Mouse (Mus musculus) cerebellum, postnatal 36 days (tissue): ENCODE results near the gene Apex1.
"Not testable (repeated sequence)": the region's sequence is repeated elsewhere in the genome, so short reads cannot be mapped to it uniquely, and the experiment has no call there.

Experiments
- DNase-seq, 2 experiments: peaks; one replicate each; pipeline ENCODE4 v3.0.0; 2021 to 2022; ENCODE audit warnings: mixed read lengths in 2 of 2

Apex1 gene

DNA sequence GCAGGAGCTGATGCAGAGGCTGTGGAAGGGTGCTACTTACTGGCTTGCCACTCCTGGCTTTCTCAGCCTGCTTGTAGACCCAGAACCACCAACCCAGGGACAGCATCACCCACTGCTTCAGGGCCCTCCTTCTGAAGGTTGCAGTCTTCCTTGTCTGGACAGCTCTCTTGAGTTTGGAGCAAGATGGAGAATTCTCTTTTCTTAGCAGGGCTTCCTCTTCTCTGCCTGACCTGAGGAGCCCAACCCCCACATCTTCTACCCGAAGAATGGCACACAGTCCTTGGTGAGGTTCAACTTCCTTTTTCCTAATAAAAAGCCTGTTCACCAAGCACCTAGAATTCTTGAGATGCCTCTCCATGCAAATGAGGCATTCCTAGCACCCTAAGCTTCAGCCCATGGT, 46.1 kb downstream of the Apex1 start:
- DNase-seq, result no peak

DNA sequence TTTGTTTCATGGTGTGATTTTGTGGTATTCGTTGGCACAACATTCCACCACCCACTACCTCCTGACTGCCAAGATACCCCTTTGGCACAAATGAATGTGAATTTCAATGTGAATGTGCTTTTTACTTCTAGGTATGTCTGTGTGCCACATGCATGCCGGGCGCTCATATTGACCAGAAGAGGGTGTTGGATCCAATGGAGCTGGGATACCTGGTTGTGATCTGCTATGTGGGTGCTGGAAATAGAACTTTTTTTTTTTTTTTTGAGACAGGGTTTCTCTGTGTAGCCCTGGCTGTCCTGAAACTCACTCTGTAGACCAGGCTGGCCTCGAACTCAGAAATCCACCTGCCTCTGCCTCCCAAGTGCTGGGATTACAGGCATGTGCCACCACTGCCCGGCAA, 48.3 kb downstream of the Apex1 start:
- not testable (repeated sequence) for DNase-seq

DNA sequence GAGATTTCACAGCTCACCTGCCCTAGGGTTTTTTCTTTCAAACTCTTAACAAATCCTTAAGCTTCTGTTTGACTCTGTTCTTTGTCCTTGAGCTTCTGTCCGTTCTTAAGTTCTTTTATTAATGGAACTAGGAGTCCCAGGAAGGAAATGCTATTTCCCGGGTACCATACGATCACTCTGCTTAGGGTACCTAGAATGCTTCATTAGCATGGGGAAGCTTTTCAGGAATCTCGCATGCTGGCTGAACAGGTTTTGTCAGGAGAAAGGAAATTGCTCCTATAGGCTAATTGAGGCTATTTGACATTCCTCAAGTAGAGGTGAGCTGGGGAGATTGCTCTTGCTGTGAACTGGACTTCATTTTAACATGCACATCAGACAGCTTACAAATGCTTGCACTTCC, 48.9 kb downstream of the Apex1 start:
- no peak for DNase-seq

DNA sequence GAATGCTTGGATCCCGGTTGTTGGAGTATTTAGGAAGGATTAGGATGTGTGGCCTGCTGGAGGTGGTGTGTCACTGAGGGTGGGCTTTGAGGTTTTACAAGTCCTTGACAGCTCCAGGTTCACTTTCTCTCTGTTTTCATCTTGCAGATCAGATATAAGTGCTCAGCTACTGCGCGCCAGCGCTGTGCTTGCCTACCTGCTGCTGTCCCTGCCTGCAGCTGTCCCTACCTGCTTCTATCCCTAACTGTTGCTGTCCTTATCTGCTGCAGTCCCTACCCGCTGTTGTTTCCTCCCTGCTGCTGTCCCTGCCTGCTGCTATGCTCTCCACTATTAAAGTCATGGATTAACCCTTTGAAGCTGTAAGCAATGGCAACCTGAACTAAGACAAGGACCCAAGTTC, 50.2 kb downstream of the Apex1 start:
- no peak for DNase-seq

DNA sequence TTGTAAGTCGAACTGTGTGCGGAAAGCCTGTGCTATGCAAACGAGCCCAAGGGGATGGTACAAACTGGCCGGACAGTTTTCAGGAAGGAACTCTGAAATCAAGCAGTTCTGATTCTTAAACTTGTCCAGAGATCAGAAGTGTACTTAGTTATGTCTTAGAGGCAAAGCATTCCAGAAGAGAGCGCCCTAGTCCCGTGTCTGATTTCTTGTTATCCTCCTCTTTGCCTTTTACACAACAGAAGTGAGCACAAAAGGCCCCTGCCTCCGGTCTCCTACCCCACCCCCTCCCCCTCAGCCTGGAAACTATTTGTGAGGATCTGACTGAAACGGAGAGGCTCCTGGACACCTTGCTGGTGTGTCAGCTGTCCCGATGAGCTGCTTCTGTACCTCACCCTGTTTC, 51.9 kb downstream of the Apex1 start:
- DNase-seq, result no peak
